Mouse (Mus musculus) heart, postnatal 0 days (tissue): ENCODE measurements around the gene Col9a2. TPM values are rescaled to one million over a fixed set of nuclear protein-coding genes. Genes with fewer than 3 reads are reported as not detected.
A peak's percentile ranks its signal among the peaks of the same experiment; 100 is the strongest.

Source experiments
- ATAC-seq: fragments of 200-750 bp; cut with Nextera tagmentation; 2 replicates; pipeline ENCODE4 v1.8.0; 2017; ENCODE audit warnings: low read depth, moderate number of reproducible peaks, moderate library complexity; ENCODE audit not compliant: insufficient read depth
- DNase-seq: peaks from one replicate; pipeline ENCODE4 v3.0.0-alpha.2; 2016; ENCODE audit warnings: low spot score
- H3K27ac ChIP-seq: fragments of 300-500 bp; sonication (generic); 2 replicates; pipeline ENCODE4 v1.5.1; 2014; ENCODE audit warnings: low read depth, mild to moderate bottlenecking
- H3K27me3 ChIP-seq: fragments of 300-500 bp; sonication (generic); 2 replicates; pipeline ENCODE4 v1.6.1; 2014; ENCODE audit warnings: low read length, mixed read lengths; ENCODE audit not compliant: control insufficient read depth, insufficient read depth
- H3K36me3 ChIP-seq: fragments of 300-500 bp; sonication (generic); replicated peaks from 2 replicates; pipeline ENCODE4 v1.6.1; 2014; ENCODE audit warnings: low read length, mixed read lengths; ENCODE audit not compliant: control insufficient read depth, insufficient read depth
- H3K4me1 ChIP-seq: fragments of 300-500 bp; sonication (generic); 2 replicates; pipeline ENCODE4 v1.6.1; 2014; ENCODE audit warnings: antibody characterized with exemption; ENCODE audit not compliant: control insufficient read depth, insufficient read depth
- H3K4me2 ChIP-seq: fragments of 300-500 bp; sonication (generic); 2 replicates; pipeline ENCODE4 v1.6.1; 2014; ENCODE audit warnings: low read depth, mild to moderate bottlenecking, low read length, moderate library complexity
- H3K4me3 ChIP-seq: fragments of 300-500 bp; sonication (generic); 2 replicates; pipeline ENCODE4 v1.5.1; 2014; ENCODE audit warnings: low read depth, low read length
- H3K9ac ChIP-seq: fragments of 300-500 bp; sonication (generic); replicated peaks from 2 replicates; pipeline ENCODE4 v1.6.1; 2014; ENCODE audit warnings: low read depth, low read length, mixed read lengths
- H3K9me3 ChIP-seq: fragments of 300-500 bp; sonication (generic); replicated peaks from 2 replicates; pipeline ENCODE4 v1.6.1; 2016; ENCODE audit warnings: low read length; ENCODE audit not compliant: control insufficient read depth
- CTCF ChIP-seq: IDR thresholded peaks from 2 replicates; pipeline ENCODE4 v1.5.1; 2016; ENCODE audit warnings: antibody characterized with exemption, control low read depth, low read depth
- EP300 ChIP-seq: IDR thresholded peaks from 2 replicates; pipeline ENCODE4 v1.6.1; 2016; ENCODE audit warnings: antibody characterized with exemption, low read depth
- WGBS: fragments of 180-500 bp; shearing (Covaris S2); extraction: QIAGEN DNeasy Blood & Tissue Kit; methylation state at CpG from one replicate; pipeline ENCODE4 v1.1.7; 2014; 5-methylcytosine and 5-hydroxymethylcytosine counted together
- polyA plus RNA-seq: library from polyadenylated mRNA; unstranded; fragments of >200 nt; fragmentation: Nextera tagmentation; extraction: Ambion mirVana; gene quantifications from 2 replicates; pipeline ENCODE4 v1.2.1, GENCODE M21; 2015
- total RNA-seq: library from RNA; depleted of rRNA; stranded (reverse); fragments of >200 nt; gene quantifications from 2 replicates; pipeline ENCODE4 v1.2.3, GENCODE M21; 2014; ENCODE audit warnings: low replicate concordance

Gene Col9a2
- total and polyA plus RNA-seq, 2 experiments from 2014 or later, result 2.2 to 11.3 TPM

GRCm38 (mm10) chr4:121023464-121023863 is 15.7 kb upstream of the Col9a2 start:
- no peaks in the 10 kb centered on the region for H3K27me3 ChIP-seq
- H3K4me3 ChIP-seq, result no peak overlapping the region
- WGBS, result 84% methylated on average over 7 of the region's 7 CpGs
- H3K9ac ChIP-seq, result no peak overlapping the region
- peaks cover 8% of the 10 kb centered on the region; the same call in 1 of the 2 replicates for H3K4me1 ChIP-seq
- H3K36me3 ChIP-seq, result no peaks in the 10 kb centered on the region
- TF ChIP-seq EP300 (no peak), CTCF (no peak)
- H3K4me2 ChIP-seq, result no peak overlapping the region
- ATAC-seq, result no peak
- DNase-seq, result no peak
- no peak overlapping the region for H3K27ac ChIP-seq
- H3K9me3 ChIP-seq, result no peaks in the 10 kb centered on the region

- WGBS, result 68% methylated on average over 2 of the region's 2 CpGs
- no peak overlapping the region for H3K4me3 ChIP-seq
- H3K4me1 ChIP-seq, result peaks cover 5% of the 10 kb centered on the region; the same call in 1 of the 2 replicates
- TF ChIP-seq EP300 (no peak), CTCF (no peak)
- no peak for DNase-seq
- no peak overlapping the region for H3K9ac ChIP-seq
- no peaks in the 10 kb centered on the region for H3K27me3 ChIP-seq
- no peak overlapping the region for H3K4me2 ChIP-seq
- ATAC-seq, result no peak
- H3K27ac ChIP-seq, result no peak overlapping the region
- H3K36me3 ChIP-seq, result no peaks in the 10 kb centered on the region
- no peaks in the 10 kb centered on the region for H3K9me3 ChIP-seq
These were observed 15.2 kb upstream of the Col9a2 start for GRCm38 (mm10) chr4:121023941-121024340.

DNA sequence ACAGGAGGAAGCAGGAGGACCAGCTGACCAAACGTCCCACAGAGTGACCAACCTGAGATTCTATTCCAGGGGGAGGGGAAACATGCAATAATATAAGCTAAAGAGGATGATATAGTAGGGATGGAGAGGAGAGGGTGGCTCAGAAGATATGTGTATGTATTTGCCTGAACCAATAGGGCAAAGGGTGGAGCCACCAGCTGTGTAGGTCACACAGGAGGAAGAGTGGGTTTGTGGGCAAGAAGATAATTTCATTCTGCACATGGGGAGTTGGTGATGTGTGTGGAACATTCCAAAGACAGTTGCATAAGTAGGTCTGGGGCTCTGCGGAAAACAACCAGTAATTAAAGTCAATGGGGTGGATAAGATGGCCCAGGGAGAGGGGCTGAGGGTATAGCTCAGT is 13.5 kb upstream of the Col9a2 start:
- TF ChIP-seq CTCF (no peak), EP300 (no peak)
- Histone ChIP-seq H3K4me3 (no peak overlapping the region), H3K36me3 (no peaks in the 10 kb centered on the region), H3K27ac (no peak overlapping the region), H3K27me3 (no peaks in the 10 kb centered on the region), H3K9me3 (no peaks in the 10 kb centered on the region), H3K4me2 (no peak overlapping the region), H3K4me1 (no peaks in the 10 kb centered on the region), H3K9ac (no peak overlapping the region)
- 45% methylated on average over 2 of the region's 2 CpGs for WGBS
- no peak for DNase-seq
- no peak for ATAC-seq

DNA sequence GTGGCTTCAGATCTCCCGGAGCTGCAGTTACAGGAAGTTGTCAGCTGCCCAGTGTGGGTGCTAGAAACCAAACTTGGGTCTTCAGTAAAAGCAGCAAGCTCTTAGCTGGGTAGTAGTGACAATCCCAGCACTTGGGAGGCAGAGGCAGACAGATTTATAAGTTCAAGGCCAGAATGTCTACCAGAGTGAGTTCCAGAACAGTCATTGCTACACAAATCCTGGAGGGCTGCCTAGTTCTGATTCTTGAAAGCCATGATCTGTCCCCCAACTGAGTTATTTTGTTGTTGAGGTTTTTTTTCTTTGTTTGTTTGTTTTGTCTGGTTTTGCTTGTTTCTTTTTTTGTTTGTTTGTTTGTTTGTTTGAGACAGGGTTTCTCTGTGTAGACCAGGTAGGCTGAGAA is 11.0 kb upstream of the Col9a2 start:
- H3K4me2 ChIP-seq, result no peak overlapping the region
- H3K27ac ChIP-seq, result no peak overlapping the region
- WGBS, result 57% methylated on average over 1 of the region's 1 CpGs
- DNase-seq (no peak), ATAC-seq (no peak)
- no peak for TF ChIP-seq CTCF
- no peak overlapping the region for H3K4me3 ChIP-seq
- no peaks in the 10 kb centered on the region for H3K4me1 ChIP-seq
- H3K36me3 ChIP-seq, result no peaks in the 10 kb centered on the region
- no peak overlapping the region for H3K9ac ChIP-seq
- no peaks in the 10 kb centered on the region for H3K9me3 ChIP-seq
- H3K27me3 ChIP-seq, result no peaks in the 10 kb centered on the region

- ATAC-seq, result peak; percentile 33; the same call in 1 of the 2 replicates
- 32% methylated on average over 14 of the region's 14 CpGs for WGBS
These were observed 10.4 kb upstream of the Col9a2 start for GRCm38 (mm10) chr4:121028659-121029392.

DNA sequence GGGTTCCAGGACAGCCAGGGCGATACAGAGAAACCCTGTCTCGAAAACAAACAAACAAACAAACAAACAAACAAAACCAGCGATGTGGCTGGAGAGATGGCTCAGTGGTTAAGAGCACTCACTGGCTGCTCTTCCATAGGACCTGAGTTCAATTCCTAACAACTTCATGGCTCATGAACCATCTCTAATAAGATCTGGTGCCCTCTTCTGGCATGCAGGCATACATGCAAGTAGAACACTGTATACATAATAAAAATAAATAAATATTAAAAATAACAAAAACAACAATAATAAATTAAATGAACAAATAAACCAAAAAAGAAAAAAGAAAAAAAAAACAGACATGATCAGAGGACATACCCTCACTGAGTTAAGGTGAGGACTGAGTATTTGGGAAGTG is 9.6 kb upstream of the Col9a2 start:
- Histone ChIP-seq H3K36me3 (no peaks in the 10 kb centered on the region), H3K4me3 (no peak overlapping the region), H3K9me3 (no peaks in the 10 kb centered on the region), H3K4me1 (no peaks in the 10 kb centered on the region), H3K27ac (no peak overlapping the region), H3K27me3 (no peaks in the 10 kb centered on the region), H3K9ac (no peak overlapping the region), H3K4me2 (no peak overlapping the region)
- no peak for ATAC-seq
- 68% methylated on average over 3 of the region's 3 CpGs for WGBS
- DNase-seq, result no peak
- TF ChIP-seq CTCF, result no peak
- no peak for TF ChIP-seq EP300

More at GRCm38 (mm10) chr4:121028659-121029392, 10.4 kb upstream of the Col9a2 start:
- Histone ChIP-seq H3K36me3 (no peaks in the 10 kb centered on the region), H3K27ac (no peak overlapping the region), H3K4me1 (no peaks in the 10 kb centered on the region), H3K27me3 (no peaks in the 10 kb centered on the region), H3K4me3 (no peak overlapping the region), H3K9ac (no peak overlapping the region), H3K4me2 (no peak overlapping the region), H3K9me3 (no peaks in the 10 kb centered on the region)
- peak; percentile 39 for DNase-seq
- TF ChIP-seq EP300 (no peak), CTCF (peak; percentile 73)
